Mouse (Mus musculus) testis, adult 2 months (tissue): Measurements from ENCODE around the gene Ttll3. TPM values are rescaled to one million over a fixed set of nuclear protein-coding genes. Genes with fewer than 3 reads are reported as not detected.
A peak's percentile ranks its signal among the peaks of the same experiment; 100 is the strongest.

Experiments used
- H3K27ac ChIP-seq: fragments of 200-500 bp; 2 replicates; pipeline ENCODE4 v1.5.1; 2012; ENCODE audit warnings: low read depth, low read length; ENCODE audit not compliant: control insufficient read depth, insufficient read depth
- H3K27me3 ChIP-seq: fragments of 200-500 bp; 2 replicates; pipeline ENCODE4 v1.6.1; 2012; ENCODE audit warnings: mild to moderate bottlenecking, low read length, moderate library complexity; ENCODE audit not compliant: control insufficient read depth, insufficient read depth
- H3K36me3 ChIP-seq: fragments of 200-500 bp; 2 replicates; pipeline ENCODE4 v1.6.1; 2012; ENCODE audit warnings: mild to moderate bottlenecking, low read length; ENCODE audit not compliant: control insufficient read depth, insufficient read depth
- H3K4me1 ChIP-seq: fragments of 200-500 bp; 2 replicates; pipeline ENCODE4 v1.6.1; 2012; ENCODE audit warnings: low read length; ENCODE audit not compliant: control insufficient read depth, insufficient read depth
- H3K4me3 ChIP-seq: fragments of 200-500 bp; 2 replicates; pipeline ENCODE4 v1.5.1; 2012; ENCODE audit warnings: low read depth, mild to moderate bottlenecking, low read length, moderate library complexity, mixed read lengths; ENCODE audit not compliant: control insufficient read depth
- CTCF ChIP-seq: fragments of 200-500 bp; IDR thresholded peaks from 2 replicates; pipeline ENCODE4 v1.5.1; 2012; ENCODE audit warnings: low read depth, mild to moderate bottlenecking, inconsistent platforms, low read length, moderate library complexity; ENCODE audit not compliant: control insufficient read depth, insufficient read depth, insufficient replicate concordance
- POLR2A ChIP-seq: fragments of 200-500 bp; IDR thresholded peaks from 2 replicates; pipeline ENCODE4 v1.6.1; 2012; ENCODE audit warnings: low read depth, mild to moderate bottlenecking, inconsistent platforms, low read length, moderate library complexity; ENCODE audit not compliant: control insufficient read depth
- polyA plus RNA-seq: library from polyadenylated mRNA; depleted of rRNA; stranded (reverse); fragments of >200 nt; gene quantifications from 2 replicates; pipeline ENCODE4 v1.2.3, GENCODE M21; 2012

Ttll3 gene
- polyA plus RNA-seq, 1 experiment: 133 TPM

- H3K27ac ChIP-seq: peak overlapping the region; percentile 51
- H3K36me3 ChIP-seq: no peaks in the 10 kb centered on the region
- TF ChIP-seq CTCF (no peak), POLR2A (no peak)
- H3K27me3 ChIP-seq: no peaks in the 10 kb centered on the region
- H3K4me3 ChIP-seq: peak overlapping the region; percentile 100
- H3K4me1 ChIP-seq: peaks cover 6% of the 10 kb centered on the region
These were observed 53.0 kb downstream of the Ttll3 start for GRCm38 (mm10) chr6:113442087-113442441.

- TF ChIP-seq CTCF: no peak
- peak; percentile 80 for TF ChIP-seq POLR2A
- Histone ChIP-seq H3K4me1 (peaks cover 6% of the 10 kb centered on the region), H3K4me3 (peak within 1 kb of the TSS; percentile 100), H3K36me3 (no peaks in the 10 kb centered on the region), H3K27me3 (no peaks in the 10 kb centered on the region), H3K27ac (peak within 1 kb of the TSS; percentile 93)
These were observed 53.5 kb downstream of the Ttll3 start, which contains the start of gene Jagn1 for GRCm38 (mm10) chr6:113442442-113443090. Jagn1 (plus strand) TSS chr6:113442569.

GRCm38 (mm10) chr6:113443091-113443490 is 54.0 kb downstream of the Ttll3 start:
- Histone ChIP-seq H3K4me3 (peak overlapping the region; percentile 100), H3K36me3 (peaks cover under 1% of the 10 kb centered on the region; the same call in 1 of the 2 replicates), H3K27me3 (no peaks in the 10 kb centered on the region), H3K4me1 (peaks cover 6% of the 10 kb centered on the region), H3K27ac (peak overlapping the region; percentile 93)
- TF ChIP-seq CTCF (peak; percentile 15; the same call in 1 of the 2 replicates), POLR2A (no peak)

GRCm38 (mm10) chr6:113444207-113444965 is 55.3 kb downstream of the Ttll3 start:
- Histone ChIP-seq H3K36me3 (peaks cover 1% of the 10 kb centered on the region; the same call in 1 of the 2 replicates), H3K4me1 (peaks cover 6% of the 10 kb centered on the region), H3K27me3 (no peaks in the 10 kb centered on the region), H3K27ac (no peak overlapping the region), H3K4me3 (no peak overlapping the region)
- TF ChIP-seq POLR2A (no peak), CTCF (no peak)

- Histone ChIP-seq H3K4me1 (peaks cover 6% of the 10 kb centered on the region), H3K36me3 (peaks cover 1% of the 10 kb centered on the region; the same call in 1 of the 2 replicates), H3K4me3 (no peak overlapping the region), H3K27me3 (no peaks in the 10 kb centered on the region), H3K27ac (no peak overlapping the region)
- TF ChIP-seq CTCF: no peak
- no peak for TF ChIP-seq POLR2A
These were observed 58.6 kb downstream of the Ttll3 start for GRCm38 (mm10) chr6:113447639-113448038.

- Histone ChIP-seq H3K4me3 (no peak overlapping the region), H3K27ac (peak overlapping the region; percentile 10; the same call in 1 of the 2 replicates), H3K27me3 (no peaks in the 10 kb centered on the region), H3K36me3 (peaks cover 1% of the 10 kb centered on the region; the same call in 1 of the 2 replicates), H3K4me1 (no peaks in the 10 kb centered on the region)
- TF ChIP-seq POLR2A (no peak), CTCF (no peak)
These were observed 62.8 kb downstream of the Ttll3 start for GRCm38 (mm10) chr6:113451839-113452238.

- Histone ChIP-seq H3K4me1 (no peaks in the 10 kb centered on the region), H3K27me3 (no peaks in the 10 kb centered on the region)
- no peak for TF ChIP-seq POLR2A
- TF ChIP-seq CTCF: no peak
These were observed 65.9 kb downstream of the Ttll3 start for GRCm38 (mm10) chr6:113455007-113455406.

More at GRCm38 (mm10) chr6:113455007-113455406, 65.9 kb downstream of the Ttll3 start:
- Histone ChIP-seq H3K27ac (no peak overlapping the region), H3K4me3 (no peak overlapping the region), H3K36me3 (no peaks in the 10 kb centered on the region)
